Mouse (Mus musculus) hindbrain, embryonic 10.5 days (tissue): ENCODE results near the gene Morf4l1. TPM values are rescaled to one million over a fixed set of nuclear protein-coding genes. Genes with fewer than 3 reads are reported as not detected.
"Not testable (repeated sequence)": the region's sequence is repeated elsewhere in the genome, so short reads cannot be mapped to it uniquely, and the experiment has no call there.

Source experiments
- DNase-seq: peaks from one replicate; pipeline ENCODE4 v3.0.0-alpha.2; 2017; ENCODE audit warnings: low spot score
- H3K27ac ChIP-seq: fragments of 300-500 bp; sonication (generic); 2 replicates; pipeline ENCODE4 v1.5.1; 2016; ENCODE audit warnings: mild to moderate bottlenecking, moderate library complexity
- H3K27me3 ChIP-seq: fragments of 300-500 bp; sonication (generic); 2 replicates; pipeline ENCODE4 v1.6.1; 2016; ENCODE audit warnings: mild to moderate bottlenecking; ENCODE audit not compliant: poor library complexity, insufficient read depth, severe bottlenecking
- H3K36me3 ChIP-seq: fragments of 300-500 bp; sonication (generic); 2 replicates; pipeline ENCODE4 v1.6.1; 2016; ENCODE audit warnings: mild to moderate bottlenecking, moderate library complexity
- H3K4me1 ChIP-seq: fragments of 300-500 bp; sonication (generic); replicated peaks from 2 replicates; pipeline ENCODE4 v1.6.1; 2016; ENCODE audit warnings: mild to moderate bottlenecking
- H3K4me3 ChIP-seq: fragments of 300-500 bp; sonication (generic); 2 replicates; pipeline ENCODE4 v1.5.1; 2016; ENCODE audit warnings: mild to moderate bottlenecking, moderate library complexity
- H3K9me3 ChIP-seq: fragments of 300-500 bp; sonication (generic); 2 replicates; pipeline ENCODE4 v1.6.1; 2016; ENCODE audit warnings: mild to moderate bottlenecking, moderate library complexity
- WGBS: fragments of 180-500 bp; shearing (Covaris S2); methylation state at CpG from one replicate; pipeline ENCODE4 v1.1.7; 2016; 5-methylcytosine and 5-hydroxymethylcytosine counted together
- polyA plus RNA-seq: library from polyadenylated mRNA; unstranded; fragments of >200 nt; fragmentation: Nextera tagmentation; extraction: Ambion mirVana; gene quantifications from 2 replicates; pipeline ENCODE4 v1.2.1, GENCODE M21; 2016

Morf4l1 gene
- polyA plus RNA-seq, 1 experiment from 2014 or later = 546 TPM

DNA sequence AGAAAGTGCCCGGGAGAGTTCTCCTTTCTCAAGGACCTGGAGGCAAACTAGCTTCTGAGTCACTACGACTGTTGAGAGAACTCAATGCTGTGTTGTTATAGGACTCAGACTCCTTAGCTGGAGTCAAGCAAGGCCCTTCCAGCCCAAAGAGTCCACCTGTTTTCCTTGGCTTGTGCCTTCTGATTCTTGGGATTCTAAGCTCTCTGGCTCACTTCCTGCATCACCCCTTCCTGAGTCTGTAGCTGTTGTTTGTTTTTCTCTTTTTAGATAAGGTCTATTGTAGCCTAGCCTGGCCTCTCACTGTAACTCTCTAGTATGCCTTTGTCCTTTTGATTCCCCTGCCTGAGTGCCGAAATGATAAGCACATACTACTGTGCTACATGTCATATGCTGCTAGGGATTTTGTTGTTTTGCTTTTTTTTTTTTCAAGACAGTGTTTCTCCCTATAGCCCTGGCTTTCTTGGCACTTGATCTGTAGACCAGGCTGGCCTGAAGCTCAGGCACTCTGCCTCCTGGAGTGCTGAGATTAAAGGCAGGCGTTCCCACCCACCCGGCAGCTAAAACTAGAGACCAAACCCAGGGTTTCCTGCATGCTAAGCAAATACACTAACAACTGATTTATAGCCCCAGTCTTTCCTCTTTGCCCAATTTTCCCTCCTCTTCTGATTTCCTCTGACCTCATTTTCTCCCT, 66.5 kb downstream of the Morf4l1 start:
- Histone ChIP-seq H3K4me3 (no peak overlapping the region), H3K36me3 (no peaks in the 10 kb centered on the region), H3K27me3 (no peaks in the 10 kb centered on the region), H3K9me3 (peaks cover 7% of the 10 kb centered on the region; the same call in 1 of the 2 replicates), H3K27ac (no peak overlapping the region), H3K4me1 (no peaks in the 10 kb centered on the region)
- WGBS = 75% methylated on average over 5 of the region's 5 CpGs
- DNase-seq = no peak

- H3K9me3 ChIP-seq = peaks cover 7% of the 10 kb centered on the region; the same call in 1 of the 2 replicates
- DNase-seq = no peak
- H3K27me3 ChIP-seq = no peaks in the 10 kb centered on the region
- H3K27ac ChIP-seq = no peak overlapping the region
- 91% methylated on average over 7 of the region's 7 CpGs for WGBS
- H3K4me3 ChIP-seq = no peak overlapping the region
- H3K4me1 ChIP-seq = no peaks in the 10 kb centered on the region
- no peaks in the 10 kb centered on the region for H3K36me3 ChIP-seq
Measured at GRCm38 (mm10) chr9:90045191-90045590, 69.4 kb downstream of the Morf4l1 start.

GRCm38 (mm10) chr9:90042906-90043305, 71.7 kb downstream of the Morf4l1 start:
- not testable (repeated sequence) for H3K4me1 ChIP-seq, DNase-seq, H3K27ac ChIP-seq, H3K9me3 ChIP-seq, H3K36me3 ChIP-seq, H3K4me3 ChIP-seq, H3K27me3 ChIP-seq
- WGBS = 93% methylated on average over 8 of the region's 8 CpGs

Other genes starting within 250 kb of the Morf4l1 start
- 0.12 and 0.13 TPM in 2 replicates for gene Rasgrf1, start 204.9 kb downstream of the Morf4l1 start, polyA plus RNA-seq
- 6.7 and 12.4 TPM in 2 replicates for gene Ctsh, start 60.6 kb downstream of the Morf4l1 start, polyA plus RNA-seq
- 16.1 and 16.2 TPM in 2 replicates for gene Adamts7, start 48.3 kb upstream of the Morf4l1 start, polyA plus RNA-seq
- 8.8 and 9.6 TPM in 2 replicates for gene Tbc1d2b, start 156.0 kb upstream of the Morf4l1 start, polyA plus RNA-seq